Mouse (Mus musculus) heart, embryonic 14.5 days (tissue): ENCODE results near the gene Hmgb1. TPM values are rescaled to one million over a fixed set of nuclear protein-coding genes. Genes with fewer than 3 reads are reported as not detected.

Experiments
- ATAC-seq: fragments of 200-750 bp; cut with Nextera tagmentation; 2 replicates; pipeline ENCODE4 v1.8.0; 2017; ENCODE audit warnings: low read depth, moderate TSS enrichment; ENCODE audit not compliant: insufficient number of reproducible peaks, insufficient read depth, low FRiP score
- H3K27ac ChIP-seq, 2 experiments: fragments of 200-500 bp in 1 of 2; fragments of 300-500 bp in 1 of 2; sonication (generic) in 1 of 2; replicated peaks in 1 of 2; 2 replicates each; pipeline ENCODE4 v1.5.1; 2012 to 2014; ENCODE audit warnings: low read depth in 2 of 2, low read length in 2 of 2, control low read depth in 1 of 2, mild to moderate bottlenecking in 1 of 2, mixed read lengths in 1 of 2; ENCODE audit not compliant: control insufficient read depth in 1 of 2, insufficient read depth in 1 of 2
- H3K27me3 ChIP-seq: fragments of 300-500 bp; sonication (generic); 2 replicates; pipeline ENCODE4 v1.6.1; 2014; ENCODE audit warnings: mild to moderate bottlenecking, low read length, control low read depth; ENCODE audit not compliant: control insufficient read depth, insufficient read depth
- H3K36me3 ChIP-seq: fragments of 300-500 bp; sonication (generic); 2 replicates; pipeline ENCODE4 v1.6.1; 2014; ENCODE audit warnings: mild to moderate bottlenecking, control low read depth, low read length, mixed read lengths; ENCODE audit not compliant: control insufficient read depth, insufficient read depth
- H3K4me1 ChIP-seq, 2 experiments: fragments of 200-500 bp in 1 of 2; fragments of 300-500 bp in 1 of 2; sonication (generic) in 1 of 2; 2 replicates each; pipeline ENCODE4 v1.6.1; 2012 to 2014; ENCODE audit warnings: low read length in 2 of 2, control low read depth in 1 of 2, mixed read lengths in 1 of 2; ENCODE audit not compliant: control insufficient read depth in 2 of 2, insufficient read depth in 2 of 2
- H3K4me2 ChIP-seq: fragments of 300-500 bp; sonication (generic); 2 replicates; pipeline ENCODE4 v1.6.1; 2014; ENCODE audit warnings: mild to moderate bottlenecking, low read length
- H3K4me3 ChIP-seq, 2 experiments: fragments of 200-500 bp in 1 of 2; fragments of 300-500 bp in 1 of 2; sonication (generic) in 1 of 2; 2 replicates each; pipeline ENCODE4 v1.5.1; 2012 to 2014; ENCODE audit warnings: low read length in 2 of 2, mild to moderate bottlenecking in 2 of 2, control low read depth in 1 of 2, low read depth in 1 of 2, moderate library complexity in 1 of 2; ENCODE audit not compliant: control insufficient read depth in 1 of 2, insufficient read depth in 1 of 2
- H3K9ac ChIP-seq: fragments of 300-500 bp; sonication (generic); 2 replicates; pipeline ENCODE4 v1.6.1; 2014; ENCODE audit warnings: mild to moderate bottlenecking, low read length
- H3K9me3 ChIP-seq: fragments of 300-500 bp; sonication (generic); 2 replicates; pipeline ENCODE4 v1.6.1; 2016; ENCODE audit warnings: low read length, control low read depth; ENCODE audit not compliant: control insufficient read depth
- WGBS: fragments of 180-500 bp; shearing (Covaris S2); extraction: QIAGEN DNeasy Blood & Tissue Kit; methylation state at CpG from one replicate; pipeline ENCODE4 v1.1.7; 2014; 5-methylcytosine and 5-hydroxymethylcytosine counted together
- polyA plus RNA-seq: library from polyadenylated mRNA; unstranded; fragments of >200 nt; fragmentation: Nextera tagmentation; extraction: Ambion mirVana; gene quantifications from 2 replicates; pipeline ENCODE4 v1.2.1, GENCODE M21; 2014

Gene Hmgb1
- polyA plus RNA-seq, 1 experiment from 2014 or later, result 751 TPM

- WGBS, result 94% methylated on average over 6 of the region's 6 CpGs
- no peak overlapping the region for H3K4me2 ChIP-seq
- no peak overlapping the region for H3K4me3 ChIP-seq
- no peaks in the 10 kb centered on the region for H3K27me3 ChIP-seq
- no peaks in the 10 kb centered on the region for H3K9me3 ChIP-seq
- no peak overlapping the region for H3K9ac ChIP-seq
- no peaks in the 10 kb centered on the region for H3K36me3 ChIP-seq
- H3K27ac ChIP-seq, result no peak overlapping the region
- no peak for ATAC-seq
- no peaks in the 10 kb centered on the region for H3K4me1 ChIP-seq
Measured at GRCm38 (mm10) chr5:149175736-149176135, 8.6 kb downstream of the Hmgb1 start.

- no peaks in the 10 kb centered on the region for H3K9me3 ChIP-seq
- no peaks in the 10 kb centered on the region for H3K4me1 ChIP-seq
- H3K4me2 ChIP-seq, result no peak overlapping the region
- H3K27ac ChIP-seq, result no peak overlapping the region
- no peak overlapping the region for H3K4me3 ChIP-seq
- no peak overlapping the region for H3K9ac ChIP-seq
- H3K27me3 ChIP-seq, result no peaks in the 10 kb centered on the region
- WGBS, result 85% methylated on average over 7 of the region's 7 CpGs
- no peak for ATAC-seq
- H3K36me3 ChIP-seq, result no peaks in the 10 kb centered on the region
Measured at GRCm38 (mm10) chr5:149174527-149174926, 9.8 kb downstream of the Hmgb1 start.

- no peak overlapping the region for H3K27ac ChIP-seq
- no peak overlapping the region for H3K9ac ChIP-seq
- 46% methylated on average over 10 of the region's 10 CpGs for WGBS
- no peak for ATAC-seq
- H3K4me1 ChIP-seq, result no peaks in the 10 kb centered on the region
- no peak overlapping the region for H3K4me2 ChIP-seq
- H3K9me3 ChIP-seq, result no peaks in the 10 kb centered on the region
- H3K36me3 ChIP-seq, result no peaks in the 10 kb centered on the region
- no peaks in the 10 kb centered on the region for H3K27me3 ChIP-seq
- H3K4me3 ChIP-seq, result no peak overlapping the region
Measured at GRCm38 (mm10) chr5:149172246-149172645, 12.0 kb downstream of the Hmgb1 start.

DNA sequence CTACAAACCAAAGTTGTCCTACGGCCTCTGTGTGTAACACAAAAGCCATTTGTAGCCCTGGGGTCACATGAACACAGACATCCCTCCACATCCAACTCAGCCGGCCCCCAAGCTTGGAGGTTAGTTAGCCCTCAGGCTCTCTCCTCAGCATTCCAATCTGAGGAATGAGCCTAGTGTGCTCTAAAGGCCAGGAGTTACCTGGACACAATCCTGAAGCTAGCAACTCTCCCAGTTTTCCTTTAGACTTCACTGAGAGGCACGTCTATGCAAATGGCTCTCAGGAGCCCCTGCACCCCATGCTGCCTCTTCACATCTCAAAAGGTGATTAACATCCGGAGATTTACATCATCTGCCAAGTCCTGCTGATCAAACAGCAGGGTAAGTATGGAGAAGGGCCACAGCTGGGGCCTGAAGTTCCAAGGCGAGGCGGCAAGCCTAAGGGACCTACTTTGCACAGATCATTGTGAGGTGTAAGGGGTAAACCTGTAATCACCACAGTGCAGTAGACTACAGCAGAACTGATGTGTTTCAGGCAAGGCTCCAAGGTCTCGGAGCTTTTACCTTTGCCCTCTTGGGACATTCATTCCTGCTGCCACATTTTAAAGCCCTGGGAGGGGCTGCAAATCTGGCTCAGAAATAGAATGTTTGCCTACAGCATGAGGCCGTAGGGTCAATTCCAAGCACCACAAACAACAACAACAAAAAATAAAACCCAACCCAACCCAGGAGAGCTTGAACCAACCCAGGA is 13.3 kb downstream of the Hmgb1 start:
- 63% methylated on average over 8 of the region's 8 CpGs for WGBS

GRCm38 (mm10) chr5:149168816-149169215 is 15.5 kb downstream of the Hmgb1 start:
- 84% methylated on average over 9 of the region's 9 CpGs for WGBS
- Histone ChIP-seq H3K4me3 (no peak overlapping the region), H3K36me3 (no peaks in the 10 kb centered on the region), H3K4me1 (no peaks in the 10 kb centered on the region), H3K9ac (no peak overlapping the region), H3K27me3 (no peaks in the 10 kb centered on the region), H3K9me3 (no peaks in the 10 kb centered on the region), H3K27ac (no peak overlapping the region), H3K4me2 (no peak overlapping the region)
- no peak for ATAC-seq

More for the DNA sequence above, 13.3 kb downstream of the Hmgb1 start:
- H3K36me3 ChIP-seq, result no peaks in the 10 kb centered on the region
- H3K4me1 ChIP-seq, result no peaks in the 10 kb centered on the region
- no peaks in the 10 kb centered on the region for H3K9me3 ChIP-seq
- no peaks in the 10 kb centered on the region for H3K27me3 ChIP-seq
- H3K27ac ChIP-seq, result no peak overlapping the region
- no peak overlapping the region for H3K4me3 ChIP-seq
- no peak for ATAC-seq
- H3K4me2 ChIP-seq, result no peak overlapping the region
- no peak overlapping the region for H3K9ac ChIP-seq

GRCm38 (mm10) chr5:149168051-149168450 is 16.2 kb downstream of the Hmgb1 start:
- H3K9ac ChIP-seq, result no peak overlapping the region
- no peak for ATAC-seq
- H3K4me2 ChIP-seq, result no peak overlapping the region
- H3K9me3 ChIP-seq, result no peaks in the 10 kb centered on the region
- no peak overlapping the region for H3K4me3 ChIP-seq
- H3K27ac ChIP-seq, result no peak overlapping the region
- no peaks in the 10 kb centered on the region for H3K4me1 ChIP-seq
- WGBS, result 78% methylated on average over 2 of the region's 2 CpGs
- H3K27me3 ChIP-seq, result no peaks in the 10 kb centered on the region
- H3K36me3 ChIP-seq, result no peaks in the 10 kb centered on the region

DNA sequence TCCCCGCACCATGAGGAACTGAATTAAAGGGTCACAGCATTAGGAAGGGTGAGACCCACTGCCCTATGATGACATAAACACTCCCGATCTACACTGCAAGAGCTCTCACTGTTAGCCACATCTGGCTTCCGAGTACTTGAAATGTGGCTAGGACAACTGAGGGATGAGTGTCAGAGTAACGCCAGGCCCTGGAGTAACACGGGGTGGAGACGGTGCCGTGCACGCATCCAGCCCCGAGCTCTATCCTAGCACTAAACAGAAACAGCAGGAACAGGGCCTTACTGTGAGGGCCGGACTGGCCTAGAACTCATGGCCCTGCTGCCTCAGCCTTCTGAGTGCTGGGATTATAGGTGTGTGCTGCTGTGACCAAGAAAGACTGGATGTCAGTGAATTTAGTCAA is 18.3 kb downstream of the Hmgb1 start:
- no peak overlapping the region for H3K27ac ChIP-seq
- H3K4me1 ChIP-seq, result no peaks in the 10 kb centered on the region
- no peaks in the 10 kb centered on the region for H3K36me3 ChIP-seq
- 90% methylated on average over 10 of the region's 10 CpGs for WGBS
- H3K4me3 ChIP-seq, result no peak overlapping the region
- no peak overlapping the region for H3K4me2 ChIP-seq
- ATAC-seq, result no peak
- no peak overlapping the region for H3K9ac ChIP-seq
- no peaks in the 10 kb centered on the region for H3K27me3 ChIP-seq
- H3K9me3 ChIP-seq, result no peaks in the 10 kb centered on the region

DNA sequence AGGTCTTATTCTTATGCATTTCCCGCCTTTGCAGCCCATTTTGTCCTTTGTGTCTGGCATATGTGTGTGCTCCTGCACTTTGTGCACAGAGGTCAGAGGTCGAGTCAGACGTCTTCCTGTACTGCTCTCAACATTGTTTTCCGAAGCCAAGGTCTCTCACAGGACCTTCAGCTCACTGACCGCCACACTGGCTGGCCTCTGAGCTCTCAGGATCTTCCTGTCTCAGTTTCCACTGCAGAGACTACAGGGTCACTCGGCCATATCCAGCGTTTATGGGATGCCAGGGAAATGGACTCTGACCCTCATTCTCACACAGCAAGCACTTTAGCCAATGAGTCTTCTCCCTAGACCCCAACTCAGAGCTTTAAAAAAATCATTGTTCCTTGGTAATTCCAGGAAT is 19.4 kb downstream of the Hmgb1 start:
- H3K27me3 ChIP-seq, result no peaks in the 10 kb centered on the region
- H3K36me3 ChIP-seq, result no peaks in the 10 kb centered on the region
- 46% methylated on average over 7 of the region's 7 CpGs for WGBS
- no peaks in the 10 kb centered on the region for H3K4me1 ChIP-seq
- no peak overlapping the region for H3K27ac ChIP-seq
- H3K9ac ChIP-seq, result no peak overlapping the region
- H3K4me3 ChIP-seq, result no peak overlapping the region
- no peak overlapping the region for H3K4me2 ChIP-seq
- ATAC-seq, result no peak
- no peaks in the 10 kb centered on the region for H3K9me3 ChIP-seq
